Mouse (Mus musculus) cerebellum, adult 2 months (tissue): ENCODE results near the gene Erg28.

ENCODE experiments used
- CTCF ChIP-seq: fragments of 200-500 bp; IDR thresholded peaks from 2 replicates; pipeline ENCODE4 v1.5.1; 2011; ENCODE audit warnings: low read depth, mild to moderate bottlenecking, control low read depth, low read length, moderate library complexity, borderline replicate concordance; ENCODE audit not compliant: insufficient read depth
- POLR2A ChIP-seq: fragments of 200-500 bp; IDR thresholded peaks from 2 replicates; pipeline ENCODE4 v1.6.1; 2011; ENCODE audit warnings: low read length, control low read depth, borderline replicate concordance; ENCODE audit not compliant: insufficient read depth

DNA sequence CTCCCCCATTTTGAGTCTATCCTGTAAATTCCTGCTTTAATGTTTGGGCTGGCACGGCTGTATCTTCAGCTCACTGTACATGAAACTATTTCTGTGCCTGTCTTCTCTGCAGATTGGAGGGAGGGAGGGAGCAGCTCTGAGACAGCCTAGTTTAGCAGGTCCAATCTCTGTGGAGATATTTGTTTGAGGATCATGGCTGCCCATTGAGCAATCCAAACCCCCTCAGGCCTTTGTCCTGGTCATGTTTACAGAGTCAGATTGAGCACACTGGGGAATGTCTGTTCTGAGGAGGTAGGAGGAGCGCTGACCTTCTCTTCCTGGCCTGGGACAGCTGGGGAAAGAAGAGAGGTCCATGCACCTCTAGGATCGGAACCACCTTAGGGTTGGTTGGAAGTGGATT lies 58.1 kb downstream of the Erg28 start:
- TF ChIP-seq CTCF (no peak), POLR2A (no peak)
